Mouse (Mus musculus) C2C12 (cell line): ENCODE measurements around the gene Pitx1. TPM values are rescaled to one million over a fixed set of nuclear protein-coding genes. Genes with fewer than 3 reads are reported as not detected.

Source experiments
- H3K27me3 ChIP-seq: one replicate; pipeline ENCODE4 v1.6.1; 2011; ENCODE audit not compliant: control insufficient read depth, insufficient read depth, insufficient read length
- H3K36me3 ChIP-seq: one replicate; pipeline ENCODE4 v1.6.1; 2011; ENCODE audit not compliant: control insufficient read depth, insufficient read depth
- H3K4me3 ChIP-seq: one replicate; pipeline ENCODE4 v1.5.1; 2011; ENCODE audit warnings: mild to moderate bottlenecking, control low read depth; ENCODE audit not compliant: poor library complexity, insufficient read depth, severe bottlenecking
- H3K79me2 ChIP-seq: one replicate; pipeline ENCODE4 v1.6.1; 2011; ENCODE audit not compliant: control insufficient read depth, insufficient read depth
- H3K79me3 ChIP-seq: one replicate; pipeline ENCODE4 v1.6.1; 2011; ENCODE audit warnings: low read depth, control low read depth
- H3ac ChIP-seq: one replicate; pipeline ENCODE3; 2011; ENCODE audit warnings: low read depth; ENCODE audit not compliant: control insufficient read depth, insufficient read length
- CEBPB ChIP-seq: IDR thresholded peaks from one replicate; pipeline ENCODE4 v1.6.1; 2011; ENCODE audit warnings: low read depth, mild to moderate bottlenecking, control low read depth, moderate library complexity
- CTCF ChIP-seq: IDR thresholded peaks from one replicate; pipeline ENCODE4 v1.5.1; 2011; ENCODE audit not compliant: control insufficient read depth, insufficient read depth, insufficient read length
- FOSL1 ChIP-seq: IDR thresholded peaks from one replicate; pipeline ENCODE4 v1.8.0; 2011; ENCODE audit warnings: mild to moderate bottlenecking, low read length; ENCODE audit not compliant: poor library complexity, insufficient read depth, severe bottlenecking
- MAX ChIP-seq: IDR thresholded peaks from one replicate; pipeline ENCODE4 v1.6.1; 2011; ENCODE audit warnings: mild to moderate bottlenecking, control low read depth
- MYOD1 ChIP-seq: IDR thresholded peaks from one replicate; pipeline ENCODE4 v1.6.1; 2011; ENCODE audit warnings: low read depth; ENCODE audit not compliant: control insufficient read depth, insufficient read length
- MYOG ChIP-seq: IDR thresholded peaks from one replicate; pipeline ENCODE4 v1.6.1; 2011; ENCODE audit not compliant: control insufficient read depth, insufficient read length; ENCODE audit errors: extremely low read depth
- USF1 ChIP-seq: IDR thresholded peaks from one replicate; pipeline ENCODE4 v1.6.1; 2011; ENCODE audit warnings: low read depth, mild to moderate bottlenecking, control low read depth, moderate library complexity
- long read RNA-seq, 2 experiments: library from polyadenylated mRNA; unstranded; transcript quantifications; one replicate each; pipeline ENCODE4 v2.0.0; 2019 to 2020
- polyA plus RNA-seq: library from polyadenylated mRNA; unstranded; fragments of >200 nt; fragmentation: generic; extraction: Trizol; gene quantifications from one replicate; pipeline ENCODE4 v1.2.1, GENCODE M21; 2012; ENCODE audit warnings: missing spikeins

Pitx1 gene
- not detected for polyA plus RNA-seq
- long read RNA-seq, experiment 1 = 0 reads
- long read RNA-seq, experiment 2 = 0 reads

DNA sequence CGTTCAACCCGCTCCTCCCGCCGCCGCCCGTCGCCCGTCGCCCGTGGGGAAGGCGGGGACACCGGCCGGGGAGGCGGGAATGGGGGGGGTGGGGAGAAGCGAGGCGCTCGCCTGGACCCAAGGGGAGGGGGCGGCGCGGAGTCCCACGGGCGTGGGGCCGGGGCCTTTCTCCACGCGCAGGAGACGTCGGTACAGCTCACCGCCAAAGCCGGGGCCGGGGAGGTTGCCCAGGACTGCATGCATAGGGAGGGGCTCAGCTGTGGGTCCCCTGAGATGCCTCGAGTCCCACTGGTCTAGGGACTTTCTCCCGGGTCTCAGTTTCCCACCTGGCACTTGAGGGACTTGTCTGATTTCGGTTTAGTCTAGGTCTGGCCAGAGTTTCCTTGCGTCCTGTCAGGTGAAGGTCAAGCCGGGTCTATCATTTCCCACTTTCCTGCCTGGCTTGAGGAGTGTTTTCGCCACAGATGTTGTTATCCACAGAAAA lies at the start of gene Pitx1:
Gene Pitx1, minus strand, starts transcription at position 51 of the 484 bp plus-strand sequence.
- H3K79me3 ChIP-seq = no peaks in the 10 kb centered on the region
- peaks cover 87% of the 10 kb centered on the region for H3K27me3 ChIP-seq
- no peaks in the 10 kb centered on the region for H3K36me3 ChIP-seq
- H3K4me3 ChIP-seq = no peak within 1 kb of the TSS
- H3ac ChIP-seq = no peak within 1 kb of the TSS
- no peak for TF ChIP-seq MYOD1
- H3K79me2 ChIP-seq = no peaks in the 10 kb centered on the region

DNA sequence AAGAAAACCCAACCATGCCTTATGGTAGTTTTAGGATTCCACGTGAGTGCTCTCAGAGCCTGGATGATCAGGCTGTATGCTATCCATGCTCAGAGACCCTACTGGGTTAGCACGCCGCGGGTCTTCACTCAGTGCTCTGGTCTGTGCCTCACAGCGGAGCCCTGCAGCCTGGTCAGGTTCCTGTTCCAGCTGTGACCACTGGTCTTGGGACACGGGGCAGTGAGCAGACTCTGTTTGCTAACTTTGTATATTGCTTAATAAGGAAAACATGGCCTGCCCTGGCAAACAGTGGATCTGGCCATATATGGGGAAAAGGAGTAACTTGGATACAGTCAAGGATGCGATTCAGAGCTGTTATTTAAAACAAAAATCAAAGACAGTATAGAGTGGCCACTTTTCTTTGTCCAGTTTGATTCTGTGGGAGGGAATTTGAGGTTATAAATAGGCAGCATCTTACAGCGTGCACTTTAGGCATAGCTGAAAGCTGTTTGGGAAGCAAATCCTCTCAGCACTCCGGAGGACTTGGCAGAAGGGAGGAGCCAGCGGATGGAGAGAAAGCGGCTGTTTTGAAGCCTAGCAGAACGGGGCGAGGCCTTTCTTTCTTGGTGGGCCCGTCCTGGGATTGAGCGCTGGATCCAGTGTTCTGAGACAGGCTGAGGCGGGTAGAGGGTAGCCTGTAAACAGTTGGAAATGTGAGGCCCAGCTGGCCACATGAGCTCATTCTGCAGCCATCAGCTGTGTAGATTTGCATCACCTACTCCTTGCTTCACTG lies 45.6 kb upstream of the Pitx1 start:
- Histone ChIP-seq H3ac (no peak overlapping the region), H3K27me3 (peaks cover 19% of the 10 kb centered on the region), H3K36me3 (no peaks in the 10 kb centered on the region), H3K4me3 (no peak overlapping the region), H3K79me3 (no peaks in the 10 kb centered on the region), H3K79me2 (no peaks in the 10 kb centered on the region)
- TF ChIP-seq CTCF (no peak), MYOD1 (no peak), USF1 (no peak), MAX (no peak), MYOG (no peak), FOSL1 (no peak), CEBPB (no peak)

DNA sequence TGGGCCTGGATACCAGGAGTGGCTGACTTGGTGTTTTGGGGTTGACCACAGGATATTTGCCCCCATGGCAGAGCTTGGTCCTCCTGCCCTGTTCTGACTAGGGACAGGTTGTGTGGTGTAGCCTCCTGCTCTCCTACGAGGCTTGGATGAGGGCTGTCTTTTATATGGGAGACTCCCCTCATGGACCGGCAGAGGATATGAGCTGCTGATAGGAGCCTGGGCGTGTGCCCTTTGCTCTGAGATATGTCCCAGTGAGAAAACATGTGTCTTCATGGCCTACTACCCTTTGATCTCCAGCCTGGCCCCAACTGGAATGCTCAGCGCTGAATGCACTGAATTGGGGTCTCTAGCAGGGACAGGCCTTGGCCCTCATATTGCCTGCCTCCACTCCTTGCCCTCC lies 42.4 kb upstream of the Pitx1 start:
- Histone ChIP-seq H3K27me3 (peaks cover 18% of the 10 kb centered on the region), H3K79me3 (no peaks in the 10 kb centered on the region), H3K79me2 (no peaks in the 10 kb centered on the region), H3ac (no peak overlapping the region), H3K36me3 (no peaks in the 10 kb centered on the region), H3K4me3 (no peak overlapping the region)
- TF ChIP-seq CEBPB = no peak

DNA sequence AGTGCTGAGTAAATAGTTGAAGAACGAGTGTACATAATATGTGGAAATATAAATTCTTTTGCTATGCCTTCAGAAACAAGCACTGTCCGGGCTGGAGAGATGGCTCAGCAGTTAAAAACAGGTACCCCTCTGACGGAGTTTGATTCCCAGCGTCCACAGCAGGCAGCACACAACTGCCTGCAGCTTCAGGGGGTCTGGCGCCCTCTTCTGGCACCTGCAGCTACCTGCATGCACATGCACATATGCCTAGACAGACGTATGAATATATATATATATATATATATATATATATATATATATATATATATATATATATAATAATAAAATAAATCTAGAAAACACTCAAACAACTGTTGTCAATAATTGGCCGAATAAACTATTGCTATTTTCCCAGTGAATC lies 35.4 kb upstream of the Pitx1 start:
- Histone ChIP-seq H3K36me3 (no peaks in the 10 kb centered on the region), H3K27me3 (no peaks in the 10 kb centered on the region), H3K79me2 (no peaks in the 10 kb centered on the region), H3ac (no peak overlapping the region), H3K4me3 (no peak overlapping the region), H3K79me3 (no peaks in the 10 kb centered on the region)
- no peak for TF ChIP-seq USF1
- no peak for TF ChIP-seq MAX
- no peak for TF ChIP-seq FOSL1
- no peak for TF ChIP-seq CEBPB
- TF ChIP-seq MYOD1 = no peak
- no peak for TF ChIP-seq MYOG
- TF ChIP-seq CTCF = no peak

DNA sequence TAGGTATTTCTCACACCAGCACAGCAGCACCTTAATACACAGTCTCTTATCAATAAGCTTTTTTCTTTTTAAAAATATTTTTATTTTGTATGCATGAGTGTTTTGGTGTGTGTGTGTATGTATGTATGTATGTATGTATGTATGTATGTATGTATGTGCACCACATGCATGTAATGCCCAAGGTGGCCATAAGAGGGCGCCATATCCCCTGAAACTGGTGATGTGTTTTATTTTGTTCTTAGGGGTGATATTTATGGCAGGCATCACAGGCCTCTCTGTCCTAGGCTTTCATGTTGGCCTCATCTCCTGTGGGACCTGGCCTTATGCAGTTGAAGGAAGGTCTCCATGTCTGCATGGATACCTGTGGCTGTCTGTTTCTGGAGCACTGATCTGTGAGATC lies 34.0 kb upstream of the Pitx1 start:
- H3K79me2 ChIP-seq = no peaks in the 10 kb centered on the region
- no peaks in the 10 kb centered on the region for H3K79me3 ChIP-seq
- H3ac ChIP-seq = no peak overlapping the region
- no peaks in the 10 kb centered on the region for H3K27me3 ChIP-seq
- no peaks in the 10 kb centered on the region for H3K36me3 ChIP-seq
- TF ChIP-seq USF1 = no peak
- no peak for TF ChIP-seq MYOG
- no peak for TF ChIP-seq MYOD1
- TF ChIP-seq CTCF = no peak
- no peak for TF ChIP-seq CEBPB
- TF ChIP-seq MAX = no peak
- no peak for TF ChIP-seq FOSL1
- no peak overlapping the region for H3K4me3 ChIP-seq

DNA sequence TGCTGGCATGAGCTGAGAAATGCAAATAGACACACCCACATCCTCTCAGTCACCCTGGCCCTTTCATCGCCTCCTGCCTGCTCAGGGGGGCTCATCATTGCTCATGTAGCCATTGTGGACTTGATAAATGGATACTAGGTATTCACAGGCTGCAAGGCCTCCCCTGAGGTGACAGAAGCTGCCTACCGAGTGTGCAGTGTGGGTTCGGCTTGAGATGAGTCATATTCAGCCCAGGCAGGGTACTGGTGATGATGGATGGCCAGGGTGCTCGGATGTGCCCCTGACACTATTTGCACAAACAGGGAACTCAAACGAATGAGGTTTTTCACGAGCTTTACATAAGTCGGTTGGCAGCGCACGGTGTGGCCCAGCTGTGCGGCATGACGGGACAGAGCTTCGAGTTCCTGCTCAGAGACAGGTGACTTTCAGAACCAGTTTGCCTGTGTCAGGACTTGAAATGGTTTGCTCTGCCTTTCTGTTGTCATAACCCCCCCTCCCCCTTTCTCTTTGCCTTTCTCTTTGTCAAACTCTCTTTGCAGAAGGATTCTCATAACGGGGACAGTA lies 31.6 kb upstream of the Pitx1 start:
- no peak overlapping the region for H3K4me3 ChIP-seq
- no peaks in the 10 kb centered on the region for H3K79me3 ChIP-seq
- no peaks in the 10 kb centered on the region for H3K79me2 ChIP-seq
- H3ac ChIP-seq = no peak overlapping the region
- no peak for TF ChIP-seq CTCF
- no peak for TF ChIP-seq USF1
- TF ChIP-seq MAX = no peak
- TF ChIP-seq CEBPB = no peak
- no peak for TF ChIP-seq MYOG
- no peak for TF ChIP-seq MYOD1
- no peak for TF ChIP-seq FOSL1
- H3K27me3 ChIP-seq = peaks cover 8% of the 10 kb centered on the region
- no peaks in the 10 kb centered on the region for H3K36me3 ChIP-seq
